Mouse (Mus musculus): ENCODE data around the gene Senp6.

Gene Senp6

GRCm38 (mm10) chr9:80172396-80173222, 105.9 kb downstream of the Senp6 start:
- no peak for DNase-seq (ENCODE audit: low spot score)

DNA sequence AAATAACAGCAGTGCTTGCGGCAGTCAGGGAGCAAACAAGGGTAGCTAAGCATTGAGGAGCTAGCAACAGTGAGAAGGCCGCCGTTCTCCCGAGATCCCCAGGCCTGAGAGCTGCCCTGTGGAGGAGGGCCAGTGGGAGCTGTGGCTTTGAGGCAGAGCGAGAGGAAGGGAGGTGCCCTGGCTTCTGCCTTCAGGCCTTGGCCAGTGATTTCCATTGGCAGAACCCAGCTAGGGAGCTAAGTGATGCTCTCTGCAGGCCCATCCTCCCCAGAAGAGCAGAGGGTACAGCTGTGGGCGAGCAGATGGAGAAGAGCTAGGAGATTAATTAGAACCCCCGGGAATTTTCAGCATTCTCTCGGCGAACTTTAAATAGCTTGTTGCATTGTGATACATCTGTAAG, 106.9 kb downstream of the Senp6 start:
- DNase-seq (ENCODE audit: low spot score) = peak; percentile 44

DNA sequence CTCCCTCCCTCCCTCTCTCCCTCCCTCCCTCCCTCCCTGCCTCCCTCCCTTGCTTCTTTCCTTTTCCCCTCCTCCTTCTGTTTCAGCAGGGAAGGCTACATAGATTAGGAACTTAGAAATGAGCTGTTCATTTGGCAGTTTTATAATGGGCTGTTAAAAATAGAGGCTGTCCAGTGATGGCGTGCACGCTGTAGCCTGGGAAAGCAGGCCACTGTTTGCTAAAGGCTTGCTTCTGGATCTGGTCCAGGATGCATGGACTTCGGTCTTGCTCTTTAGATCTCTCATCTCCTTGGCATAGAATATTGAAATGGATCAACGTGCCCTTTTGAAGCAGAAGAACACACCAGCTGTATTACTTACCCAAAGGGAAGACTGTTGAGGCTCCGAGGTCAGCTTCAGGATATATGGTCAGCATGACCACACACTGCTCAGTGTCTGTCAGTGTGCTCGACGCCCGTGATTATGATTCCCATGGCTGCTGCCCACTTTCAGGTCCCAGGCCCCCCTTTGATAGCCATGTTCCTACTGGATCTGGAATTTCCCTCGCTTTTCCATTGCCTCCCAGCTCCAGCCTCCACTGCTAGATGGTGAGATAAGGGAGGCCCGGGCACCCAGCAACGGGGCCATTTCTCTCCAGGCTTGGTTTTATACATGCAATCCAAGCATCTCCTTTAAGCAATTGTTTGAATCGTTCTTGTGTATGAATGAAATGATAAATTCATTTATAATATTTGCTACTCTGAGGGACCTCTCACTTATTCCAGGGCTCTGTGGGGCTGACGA, 110.2 kb downstream of the Senp6 start:
- DNase-seq (ENCODE audit: low spot score) = no peak

GRCm38 (mm10) chr9:80178670-80179069, 112.0 kb downstream of the Senp6 start:
- DNase-seq (ENCODE audit: low spot score) = no peak

GRCm38 (mm10) chr9:80179688-80180087, 113.0 kb downstream of the Senp6 start:
- no peak for DNase-seq (ENCODE audit: low spot score)

DNA sequence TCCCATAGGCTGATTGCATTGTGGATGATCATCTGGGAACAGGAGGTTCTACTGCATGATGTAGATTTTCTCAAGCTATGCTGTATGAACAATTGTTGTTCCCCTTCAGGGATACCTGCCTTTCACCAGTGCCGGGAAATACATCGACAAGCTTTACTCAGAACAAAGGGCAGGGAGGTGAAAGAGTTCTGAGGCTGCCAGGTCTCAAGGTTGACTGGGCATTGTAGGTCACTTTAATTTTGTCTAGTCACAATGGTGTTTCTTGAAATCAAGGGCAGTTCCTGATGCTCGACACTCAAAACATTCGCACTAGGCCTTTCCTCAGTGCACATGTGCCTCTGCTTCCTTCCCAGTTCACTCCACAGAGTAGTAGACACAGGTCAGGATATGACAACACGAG, 114.1 kb downstream of the Senp6 start:
- DNase-seq (ENCODE audit: low spot score) = no peak

DNA sequence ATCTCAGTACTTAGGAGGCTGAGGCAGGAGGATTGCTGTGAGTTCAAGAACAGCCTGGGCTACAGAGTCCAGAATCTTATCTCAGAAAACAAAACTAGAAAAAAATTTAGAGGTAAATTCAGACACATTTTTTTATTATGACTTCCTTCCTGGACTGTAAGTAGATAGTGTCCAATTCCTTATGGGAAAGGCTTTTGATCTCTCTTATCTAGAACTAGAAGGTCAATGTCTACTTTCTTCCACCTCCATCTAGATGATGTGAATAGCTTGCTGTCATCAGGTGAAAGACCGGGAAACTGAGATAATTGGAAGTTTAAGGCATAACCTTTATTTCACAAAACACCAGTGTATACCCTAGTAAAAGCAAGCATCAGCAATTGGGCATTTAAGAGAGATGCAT, 115.0 kb downstream of the Senp6 start:
- no peak for DNase-seq (ENCODE audit: low spot score)

DNA sequence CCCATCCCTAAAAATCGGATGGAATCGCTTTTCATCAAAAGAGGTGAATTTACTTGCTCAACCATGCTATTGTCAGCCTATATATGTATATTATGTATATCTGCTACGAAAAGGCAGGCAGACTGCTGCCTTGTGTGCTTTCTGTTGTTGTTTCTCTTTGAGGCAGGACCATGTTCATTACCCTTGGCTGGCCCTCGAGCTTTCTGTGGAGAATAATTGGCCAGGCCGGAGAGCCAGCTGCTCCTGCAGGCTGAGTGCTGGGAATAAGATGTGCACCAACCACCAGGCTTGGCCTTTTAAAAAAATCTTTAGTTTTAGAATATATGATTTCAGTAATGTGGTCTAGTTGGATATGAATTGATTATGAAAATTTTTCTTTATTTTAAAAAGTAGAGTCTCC, 117.4 kb downstream of the Senp6 start:
- no peak for DNase-seq (ENCODE audit: low spot score)

DNA sequence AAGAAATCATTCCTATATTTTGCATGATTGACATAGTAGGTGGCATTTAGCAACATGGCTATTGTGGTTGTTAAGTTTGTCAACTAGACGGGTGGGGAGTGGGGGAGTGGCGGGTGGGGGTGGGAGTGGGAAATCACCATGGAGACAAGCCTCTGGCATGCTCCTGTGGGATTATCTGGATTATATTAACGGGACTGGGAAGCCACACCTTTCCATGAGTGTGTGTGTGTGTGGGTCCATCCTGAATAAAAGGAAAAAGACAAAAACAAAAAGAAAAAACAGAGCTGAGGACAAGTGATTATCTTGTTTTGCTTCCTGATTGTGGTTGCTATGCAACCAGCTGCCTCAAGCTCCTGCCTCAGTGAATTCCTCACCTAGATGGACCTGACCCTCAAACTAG, 119.0 kb downstream of the Senp6 start:
- DNase-seq (ENCODE audit: low spot score) = no peak

DNA sequence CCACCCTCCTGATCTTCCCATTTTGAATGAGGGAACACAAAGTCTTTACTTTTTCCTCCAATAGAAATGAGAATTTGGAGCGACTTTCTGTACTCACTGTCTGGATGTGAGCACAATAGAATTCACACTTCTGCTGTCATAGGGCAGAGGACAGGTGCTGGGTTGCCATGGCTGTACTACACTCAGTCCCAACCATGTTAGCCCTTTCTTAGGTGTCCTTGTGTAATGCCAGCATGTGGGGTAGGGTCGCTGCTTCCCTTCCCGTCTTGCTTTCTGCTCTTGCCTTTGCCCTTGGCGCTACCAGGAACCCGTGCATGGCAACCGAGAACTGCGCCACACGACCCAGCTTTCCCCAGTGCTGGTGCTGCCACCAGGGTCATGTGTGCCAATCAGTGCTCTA, 120.0 kb downstream of the Senp6 start:
- DNase-seq (ENCODE audit: low spot score) = no peak

DNA sequence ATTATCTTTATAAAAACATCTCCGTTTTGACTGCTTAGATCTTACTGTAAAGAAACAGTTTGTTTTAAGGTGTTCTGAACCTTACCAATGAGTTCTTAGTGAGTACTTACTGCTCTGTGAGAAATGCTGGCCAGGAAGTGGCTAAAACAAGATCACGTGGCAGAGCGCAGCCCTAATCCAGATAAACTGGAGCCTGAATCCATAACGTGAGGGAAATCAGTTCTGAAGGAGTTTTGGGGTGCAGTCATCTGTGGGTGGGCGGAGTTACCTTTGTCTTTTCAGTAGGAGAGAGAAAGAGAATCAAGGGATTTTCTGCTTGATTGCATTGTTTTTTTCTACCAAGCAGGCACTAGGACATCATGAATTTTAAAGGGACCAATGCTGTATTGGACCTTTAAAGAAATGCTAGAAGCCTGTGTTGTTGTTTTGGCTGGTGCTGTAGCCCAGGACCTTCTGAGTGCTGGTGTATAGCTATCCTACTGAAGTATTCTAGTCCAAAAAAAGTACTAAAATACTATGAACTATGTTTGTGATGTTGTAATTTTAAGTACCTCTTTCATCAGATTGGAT, 121.7 kb downstream of the Senp6 start:
- DNase-seq (ENCODE audit: low spot score) = no peak

DNA sequence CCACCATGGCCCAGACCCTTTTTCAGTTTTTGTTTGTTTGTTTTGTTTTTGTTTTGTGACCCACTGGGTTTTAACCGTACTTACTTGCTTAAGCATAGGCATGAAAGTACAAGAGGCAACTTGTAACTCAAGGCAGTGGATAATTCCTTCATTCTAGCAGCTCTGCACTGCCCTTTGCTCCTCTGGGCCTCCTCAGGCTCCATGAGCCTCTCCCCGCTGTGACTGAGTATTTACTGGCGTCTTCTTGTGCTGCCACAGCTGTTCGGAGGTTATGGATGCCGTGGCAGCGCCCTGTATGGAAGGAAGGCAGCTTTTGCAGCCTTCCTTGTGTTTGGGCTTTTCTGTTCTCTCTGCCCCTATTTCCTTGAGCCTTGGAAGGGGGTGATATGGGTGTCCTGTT, 124.5 kb downstream of the Senp6 start:
- no peak for DNase-seq (ENCODE audit: low spot score)

GRCm38 (mm10) chr9:80192324-80192723, 125.6 kb downstream of the Senp6 start:
- no peak for DNase-seq (ENCODE audit: low spot score)

- no peak for DNase-seq (ENCODE audit: low spot score)
Measured at GRCm38 (mm10) chr9:80194446-80194845, 127.7 kb downstream of the Senp6 start.
